In the genomic region with DNA sequence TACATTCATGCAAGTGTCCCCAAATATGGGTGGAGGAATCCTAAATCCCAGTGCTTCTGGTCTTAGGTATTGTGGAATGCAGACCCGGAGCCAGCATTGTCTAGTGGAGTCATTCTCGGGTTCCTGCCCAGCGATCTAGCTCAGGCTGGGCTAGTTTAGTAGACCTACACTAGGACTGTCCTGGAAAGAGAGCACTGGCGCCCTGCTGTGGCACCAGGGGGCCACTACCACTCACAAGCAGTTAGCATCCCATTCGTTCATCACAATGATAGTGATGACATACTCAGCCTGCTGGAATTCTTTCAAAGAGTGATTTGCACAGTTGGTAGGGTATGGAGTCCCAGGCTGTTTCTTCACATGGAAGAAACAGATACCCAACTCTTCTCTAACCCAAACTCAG, we compare ENCODE assay signal across 19 mouse cellular contexts. TPM values are rescaled to one million over a fixed set of nuclear protein-coding genes. Genes with fewer than 3 reads are reported as not detected.
DNase-seq lines count a peak whose midpoint lies in the region; ATAC-seq and TF ChIP-seq lines count a peak whose summit lies in the region.
"Had no signal": no experiment of that assay in that cellular context is flagged by ENCODE, and none has a peak within 500 bp of the region (broad histone marks: within the 10 kb centered on the region; RNA-seq: fewer than 3 reads in every experiment).

No protein-coding gene starts in this region.

- no peaks in the 10 kb centered on the region for H3K36me3 ChIP-seq in heart, embryonic 10.5 days
- no peaks in the 10 kb centered on the region for H3K36me3 ChIP-seq in liver, embryonic 14.5 days (replicated peaks; ENCODE audit: control insufficient read depth, insufficient read depth, low read depth)
- H3K36me3 ChIP-seq: embryonic facial prominence, embryonic 10.5 days; liver, embryonic 12.5 days; midbrain, embryonic 10.5 days had no signal

- no peak for TF ChIP-seq EP300 in liver, embryonic 14.5 days (IDR thresholded peaks at IDR 0.05; ENCODE audit: low read depth)

- intact Hi-C loops in left cerebral cortex, postnatal 10 days (cut with DNase I), result no loop called here

- H3K4me2 ChIP-seq in liver, embryonic 14.5 days (ENCODE audit: low read depth), result no peak overlapping the region
- H3K4me2 ChIP-seq: liver, embryonic 12.5 days had no signal

- peaks cover 53% of the 10 kb centered on the region for H3K27me3 ChIP-seq in heart, embryonic 10.5 days (ENCODE audit: insufficient read depth, poor library complexity, severe bottlenecking)
- peaks cover 32% of the 10 kb centered on the region for H3K27me3 ChIP-seq in liver, embryonic 14.5 days (ENCODE audit: control insufficient read depth, insufficient read depth, low read length)

- no peaks in the 10 kb centered on the region for H3K9me3 ChIP-seq in heart, embryonic 10.5 days
- no peaks in the 10 kb centered on the region for H3K9me3 ChIP-seq in liver, embryonic 14.5 days (ENCODE audit: control insufficient read depth, low read length)
- H3K9me3 ChIP-seq: embryonic facial prominence, embryonic 10.5 days; liver, embryonic 12.5 days; midbrain, embryonic 10.5 days had no signal

- ATAC-seq in liver, embryonic 14.5 days (ENCODE audit: insufficient read depth), result no peak
- ATAC-seq: forebrain, embryonic 16.5 days; liver, embryonic 12.5 days had no signal

- H3K27ac ChIP-seq in heart, embryonic 10.5 days, result no peak overlapping the region
- no peak overlapping the region for H3K27ac ChIP-seq in liver, embryonic 14.5 days
- H3K27ac ChIP-seq: embryonic facial prominence, embryonic 10.5 days; liver, embryonic 12.5 days; midbrain, embryonic 10.5 days had no signal

- peak; percentile 26 for TF ChIP-seq CTCF in liver, embryonic 14.5 days (IDR thresholded peaks at IDR 0.05; ENCODE audit: low read depth)

- H3K4me1 ChIP-seq in heart, embryonic 10.5 days, result peaks cover 14% of the 10 kb centered on the region
- no peaks in the 10 kb centered on the region for H3K4me1 ChIP-seq in liver, embryonic 14.5 days (replicated peaks; ENCODE audit: control insufficient read depth in 2 of 2, insufficient read depth in 2 of 2, low read length in 1 of 2)

- no peak overlapping the region for H3K4me3 ChIP-seq in heart, embryonic 10.5 days
- no peak overlapping the region for H3K4me3 ChIP-seq in liver, embryonic 14.5 days (ENCODE audit: insufficient read depth in 1 of 2, low read depth in 2 of 2, low read length in 2 of 2)
- H3K4me3 ChIP-seq: embryonic facial prominence, embryonic 10.5 days; erythroblast, embryonic 14.5 days; liver, embryonic 12.5 days; midbrain, embryonic 10.5 days had no signal

- peak; percentile 42 for DNase-seq in heart, postnatal 4 days
- DNase-seq in heart, embryonic 10.5 days (ENCODE audit: low spot score), result no peak
- no peak for DNase-seq in liver, embryonic 14.5 days (ENCODE audit: low read depth in 3 of 3, low spot score in 3 of 3)
- DNase-seq in liver, result no peak
- peak; percentile 11 for DNase-seq in NIH3T3 (ENCODE audit: low read depth)
- peak; percentile 47 to 64 for DNase-seq in kidney, postnatal 4 days
- DNase-seq in left cerebral cortex, postnatal 10 days (ENCODE audit: extremely low spot score in 1 of 2, low spot score in 2 of 2), result no peak
- no peak for DNase-seq in embryo, embryonic 9.5 days (ENCODE audit: extremely low spot score)
- DNase-seq: adrenal gland, postnatal 36 days; cerebellum, adult 9-10 months; heart, adult 11 months; left cerebral cortex, postnatal 4 days; lung, postnatal 10 days; thymus, postnatal 25 days had no signal

- WGBS in heart, embryonic 10.5 days, result 39% methylated on average over 5 of the region's 5 CpGs
- 28% methylated on average over 5 of the region's 5 CpGs for WGBS in liver, embryonic 14.5 days (ENCODE audit: insufficient replicate concordance)

- no peak overlapping the region for H3K9ac ChIP-seq in liver, embryonic 14.5 days (replicated peaks)
- H3K9ac ChIP-seq: liver, embryonic 12.5 days had no signal

RNA-seq across cellular contexts. Expression of a gene that starts 3.1 kb away (rescaled TPM):
- total RNA-seq in heart, postnatal 4 days (2021), result 1 to 10 TPM in 1 of 2 experiments, under 1 TPM in 1; 0.97 to 1.0 TPM
- polyA plus RNA-seq in heart, embryonic 10.5 days (2016; fragmentation: Nextera tagmentation; extraction: Ambion mirVana), result 0.06 TPM in 1 of 2 replicates, not detected in the other
- polyA plus RNA-seq in liver, embryonic 14.5 days (2012; rRNA removed), result 0.01 TPM in 2 replicates
- polyA plus RNA-seq in liver, embryonic 14.5 days (2014; fragmentation: Nextera tagmentation; extraction: Ambion mirVana), result not detected in 2 replicates
- 1 to 10 TPM; 2.8 to 3.6 TPM for total RNA-seq in left cerebral cortex, postnatal 10 days (2021)
- polyA plus RNA-seq: embryonic facial prominence, embryonic 10.5 days; erythroblast, embryonic 14.5 days; liver, embryonic 12.5 days had no signal

Comparison
In these comparisons a context has a peak if more than half of its experiments do, and no peak if none do; other contexts are left out.
1. DNase-seq: peak in heart, postnatal 4 days (single experiment), NIH3T3 (single experiment) and kidney, postnatal 4 days (2 of 2); none in heart, embryonic 10.5 days (single experiment), liver, embryonic 14.5 days (0 of 3), liver (single experiment), left cerebral cortex, postnatal 10 days (0 of 2) and embryo, embryonic 9.5 days (single experiment).